Mouse (Mus musculus) cerebellum, adult 8-10 months (tissue): ENCODE measurements around the gene Cyp2d9.
"Not testable (repeated sequence)": the region's sequence is repeated elsewhere in the genome, so short reads cannot be mapped to it uniquely, and the experiment has no call there.

ENCODE experiments used
- DNase-seq: peaks from one replicate; pipeline ENCODE4 v3.0.0; 2022

Gene Cyp2d9

DNA sequence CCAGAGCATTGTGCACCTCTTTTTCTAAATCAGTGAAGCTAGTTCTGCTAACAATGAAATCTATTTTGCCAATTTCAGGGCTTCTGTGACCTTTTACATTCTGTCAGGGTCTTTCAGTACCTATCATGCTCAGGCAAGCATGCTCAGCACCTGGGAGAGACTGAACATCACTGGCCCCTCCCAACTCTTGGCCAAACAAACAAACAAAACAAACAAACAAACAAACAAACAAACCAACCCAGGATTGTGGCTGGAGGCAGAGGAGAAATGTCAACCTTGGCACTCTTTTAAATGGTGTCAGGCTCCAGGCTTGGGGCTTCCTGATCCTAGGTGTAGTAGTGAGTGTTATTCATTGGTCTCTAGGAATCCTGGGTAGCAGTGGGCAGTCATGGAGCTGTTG lies at the start of gene Cyp2d9:
TSS of gene Cyp2d9 (plus strand) at position 301 of the 400 bp plus-strand sequence.
- no peak for DNase-seq

GRCm38 (mm10) chr15:82385729-82386128 lies 47.5 kb upstream of the Cyp2d9 start:
- no peak for DNase-seq

- not testable (repeated sequence) for DNase-seq
These were observed 43.3 kb upstream of the Cyp2d9 start for GRCm38 (mm10) chr15:82389916-82390315.

DNA sequence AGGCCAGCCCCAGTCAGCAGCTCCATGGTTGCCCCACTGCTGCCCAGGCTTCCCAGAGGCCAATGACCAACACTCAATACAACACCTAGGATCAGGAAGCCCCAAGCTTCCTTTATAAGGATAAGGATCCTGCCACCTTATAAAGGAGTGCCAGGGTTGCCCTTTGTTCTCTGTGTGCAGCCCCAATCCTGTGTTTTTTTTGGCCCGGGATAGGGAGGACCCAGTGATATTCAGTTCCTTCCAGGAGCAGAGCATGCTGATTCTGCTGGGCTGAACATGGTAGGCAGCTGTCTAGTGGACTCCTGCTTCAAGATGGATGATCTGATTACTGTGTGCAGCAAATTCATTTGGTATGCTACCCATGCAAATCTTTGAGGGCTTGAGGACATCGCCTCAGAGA lies 39.3 kb upstream of the Cyp2d9 start, which contains the start of gene Cyp2d11:
TSS of gene Cyp2d11 (minus strand) at position 101 of the 400 bp plus-strand sequence.
- DNase-seq: not testable (repeated sequence)

DNA sequence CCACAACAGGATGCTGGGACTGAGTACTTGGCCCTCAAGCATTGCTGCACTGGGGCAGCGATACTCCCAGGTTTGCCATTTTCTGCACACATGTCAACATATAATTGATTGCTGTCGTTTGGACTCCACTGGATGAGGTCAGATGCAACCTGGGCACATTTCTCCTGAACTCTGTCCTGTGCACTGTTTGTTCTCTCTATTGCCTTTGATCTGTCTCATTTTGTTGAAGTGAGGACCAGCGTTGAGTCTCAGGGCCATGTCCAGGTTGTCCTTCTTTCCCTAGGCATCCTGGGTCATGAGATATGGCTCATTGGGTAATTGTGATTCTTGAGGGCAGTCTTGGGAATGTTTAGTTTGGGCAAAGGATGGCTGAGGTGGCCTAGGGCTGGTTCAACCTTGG lies 37.3 kb upstream of the Cyp2d9 start:
- DNase-seq: not testable (repeated sequence)

DNA sequence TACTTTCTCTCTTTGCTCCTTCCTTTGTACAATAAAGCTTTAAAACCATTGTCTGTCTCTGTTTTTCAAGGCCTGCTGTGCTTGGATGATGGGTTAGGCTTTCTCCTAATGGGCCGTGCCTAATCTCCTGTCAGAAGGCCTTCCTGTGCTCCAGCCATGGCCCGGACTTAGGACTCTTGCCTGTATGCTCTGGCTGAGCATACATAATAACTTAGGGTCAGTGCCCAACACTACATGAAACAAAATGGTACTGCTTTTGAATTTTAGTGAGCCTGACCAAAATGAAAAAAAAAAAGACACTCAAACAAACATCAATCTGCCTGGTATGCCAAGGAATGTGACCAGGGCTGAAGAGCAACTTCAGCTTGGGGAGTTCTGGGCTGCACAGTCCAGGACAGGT lies 31.7 kb upstream of the Cyp2d9 start:
- DNase-seq: no peak

DNA sequence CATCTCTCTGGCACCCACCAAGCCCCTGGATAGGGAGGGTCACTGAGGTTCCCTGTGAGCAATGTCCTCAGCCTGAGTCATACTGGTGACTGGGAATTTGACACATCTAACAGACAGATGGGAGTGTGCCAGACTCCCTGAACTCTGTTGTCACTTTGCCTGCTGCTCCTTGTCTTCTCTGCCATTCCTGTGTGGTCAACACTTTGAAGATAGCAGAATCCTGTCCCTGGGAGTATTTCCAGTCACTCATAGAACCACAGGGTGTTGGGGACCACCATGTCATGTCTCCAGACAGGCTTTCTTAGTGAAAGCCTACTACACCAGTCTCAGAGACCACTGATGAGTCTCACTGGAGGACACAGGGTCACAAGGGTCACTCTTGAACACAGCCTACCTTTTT lies 31.1 kb upstream of the Cyp2d9 start:
- DNase-seq: no peak

GRCm38 (mm10) chr15:82402741-82403140 lies 30.5 kb upstream of the Cyp2d9 start:
- no peak for DNase-seq

- DNase-seq: no peak
These were observed 29.6 kb upstream of the Cyp2d9 start for GRCm38 (mm10) chr15:82403606-82404005.

DNA sequence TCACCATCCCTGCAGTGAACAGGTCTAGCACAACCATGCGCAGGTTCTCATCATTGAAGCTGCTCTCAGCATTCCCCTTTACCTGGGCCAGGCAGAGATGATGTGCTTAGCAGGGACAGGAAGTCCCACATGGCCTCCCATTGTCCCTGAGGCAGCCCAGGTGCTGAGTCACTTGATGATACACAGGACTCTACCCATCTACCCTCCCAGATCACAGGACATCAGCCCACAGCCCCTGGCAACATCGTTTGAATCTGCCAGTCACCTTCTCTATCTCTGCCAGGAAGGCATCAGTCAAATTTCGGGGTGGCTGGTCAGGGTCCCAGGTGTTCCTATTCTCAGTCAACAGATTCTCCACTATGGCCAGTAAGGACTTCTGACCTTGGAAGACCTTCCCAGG lies 29.1 kb upstream of the Cyp2d9 start:
- DNase-seq: no peak

DNA sequence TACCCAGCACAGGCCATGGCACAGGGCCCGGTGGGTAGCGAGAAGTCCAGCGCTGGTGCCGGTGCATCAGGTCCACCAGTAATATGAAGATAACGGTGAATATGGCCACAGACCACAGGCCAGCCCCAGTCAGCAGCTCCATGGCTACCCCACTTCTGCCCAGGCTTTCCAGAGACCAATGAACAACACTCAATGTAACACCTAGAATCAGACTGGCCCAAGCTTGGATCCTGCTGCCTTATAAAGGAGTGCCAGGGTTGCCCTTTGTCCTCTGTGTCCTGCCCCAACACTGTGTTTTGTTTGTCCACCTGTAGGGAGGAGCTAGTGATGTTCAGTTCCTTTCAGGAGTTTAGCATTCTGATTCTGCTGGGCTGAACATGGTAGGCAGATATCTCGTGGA lies 26.3 kb upstream of the Cyp2d9 start, which contains the start of gene Cyp2d10:
TSS of gene Cyp2d10 (minus strand) at position 215 of the 400 bp plus-strand sequence.
- no peak for DNase-seq

- no peak for DNase-seq
These were observed 25.7 kb upstream of the Cyp2d9 start for GRCm38 (mm10) chr15:82407536-82407935.

GRCm38 (mm10) chr15:82416797-82417789 lies 16.1 kb upstream of the Cyp2d9 start:
- peak; percentile 87 for DNase-seq

GRCm38 (mm10) chr15:82418616-82419015 lies 14.6 kb upstream of the Cyp2d9 start:
- DNase-seq: no peak

DNA sequence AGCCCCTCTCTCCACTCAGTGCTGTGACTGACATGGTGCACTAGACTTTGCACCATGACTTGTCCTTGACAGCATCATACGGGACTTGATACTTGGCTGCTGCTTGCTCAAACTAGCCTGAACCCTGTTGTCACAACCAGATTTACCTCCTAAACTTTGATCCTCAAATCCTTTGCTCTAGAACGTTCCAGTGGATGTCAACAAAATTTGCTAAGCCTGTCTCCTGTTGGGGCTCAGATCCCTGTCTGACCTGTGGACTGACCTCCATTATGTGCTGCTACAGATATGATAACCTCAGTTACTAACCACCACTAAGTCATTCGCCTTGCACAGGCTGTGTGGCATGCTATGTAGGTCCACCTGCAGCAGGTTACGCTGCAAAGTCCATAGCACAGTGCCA lies 10.3 kb upstream of the Cyp2d9 start:
- DNase-seq: no peak

DNA sequence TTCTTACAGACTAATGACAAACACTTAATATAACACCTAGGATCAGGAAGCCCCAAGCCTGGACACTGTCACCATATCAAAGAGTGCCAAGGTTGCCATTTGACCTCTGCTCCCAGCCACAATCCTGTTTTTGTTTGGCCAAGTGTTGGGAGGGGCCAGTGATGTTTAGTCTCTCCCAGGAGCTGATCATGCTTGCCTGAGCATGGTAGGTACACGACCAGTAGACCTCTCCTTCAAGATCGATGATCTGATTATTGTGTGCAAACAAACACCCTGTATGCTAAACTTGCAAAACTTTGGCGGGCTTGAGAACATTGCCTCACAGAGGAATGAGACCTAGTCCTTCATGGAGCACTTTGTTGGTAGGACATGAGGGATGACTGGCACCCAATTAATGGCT lies 9.8 kb upstream of the Cyp2d9 start:
- DNase-seq: no peak

- DNase-seq: no peak
These were observed 384 bp downstream of the Cyp2d9 start for GRCm38 (mm10) chr15:82433621-82434020.

DNA sequence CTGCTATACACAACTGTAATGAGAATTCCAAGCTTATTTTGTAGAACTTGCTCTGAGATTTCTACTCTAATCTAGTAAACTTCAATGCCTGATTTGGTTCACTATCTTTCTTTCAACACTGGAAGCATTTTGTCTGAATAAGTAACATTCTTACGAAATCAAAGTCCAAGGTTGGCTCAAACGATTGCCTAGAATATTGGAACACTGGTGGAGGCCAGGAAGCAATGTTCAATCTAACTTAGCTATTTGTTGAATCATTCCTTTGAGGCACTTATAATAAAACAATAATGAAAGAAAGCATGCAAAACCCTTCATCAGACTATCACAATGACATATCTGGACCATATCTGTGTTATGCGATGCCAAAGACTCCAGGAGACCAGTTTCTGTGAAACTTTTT lies 1.3 kb downstream of the Cyp2d9 start:
- DNase-seq: no peak

DNA sequence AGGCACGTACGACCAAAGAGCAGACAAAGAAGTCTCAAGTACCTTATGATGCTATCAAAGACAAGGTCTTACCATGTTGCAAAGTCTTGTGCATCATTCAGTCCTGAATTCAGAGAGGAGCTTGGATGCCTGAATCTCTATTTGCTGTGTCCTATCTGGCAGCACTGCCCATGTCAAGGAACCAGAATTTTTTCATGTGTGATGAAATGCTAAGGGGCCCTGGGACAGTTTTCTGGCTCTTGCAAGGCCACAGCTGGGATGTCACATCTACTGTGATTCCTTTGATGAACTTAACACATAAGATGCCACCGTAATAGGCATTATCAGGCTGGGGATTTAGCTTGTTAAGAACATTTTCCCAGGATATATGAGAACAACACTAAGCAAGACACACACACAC lies 1.8 kb downstream of the Cyp2d9 start:
- DNase-seq: no peak

GRCm38 (mm10) chr15:82435606-82436005 lies 2.4 kb downstream of the Cyp2d9 start:
- no peak for DNase-seq

DNA sequence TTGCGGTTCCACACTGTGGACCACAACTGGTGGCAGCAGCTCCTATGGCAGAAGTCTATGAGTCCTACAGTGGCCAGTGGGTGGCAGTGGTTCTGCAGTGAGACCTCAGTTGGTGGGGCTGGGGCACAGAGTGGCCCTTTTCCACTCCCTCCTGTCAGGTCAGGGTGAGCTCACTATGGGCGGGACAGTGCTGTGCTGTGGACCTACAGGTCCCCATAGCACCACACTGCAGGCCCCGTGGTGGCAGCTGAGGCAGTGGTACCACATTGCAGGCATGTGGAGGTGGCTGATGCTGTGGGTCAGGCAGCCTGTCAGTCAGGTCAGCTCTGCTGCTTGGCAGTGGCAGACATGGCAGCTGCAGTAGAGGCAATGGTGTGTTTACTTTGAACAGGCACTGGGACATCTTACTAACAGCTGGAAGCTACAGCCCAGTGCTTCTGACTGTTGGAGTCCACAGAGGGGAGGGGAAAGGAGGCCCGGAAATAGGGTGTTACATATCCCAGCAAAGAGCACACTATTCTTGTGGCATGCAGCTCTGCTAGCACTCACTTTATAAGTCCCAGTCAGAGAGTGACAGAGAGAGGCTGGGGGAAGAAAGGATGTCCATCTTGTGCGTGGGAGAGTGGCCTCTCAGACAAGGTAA lies 4.9 kb downstream of the Cyp2d9 start:
- no peak for DNase-seq

GRCm38 (mm10) chr15:82443658-82444057 lies 10.4 kb downstream of the Cyp2d9 start:
- DNase-seq: no peak

DNA sequence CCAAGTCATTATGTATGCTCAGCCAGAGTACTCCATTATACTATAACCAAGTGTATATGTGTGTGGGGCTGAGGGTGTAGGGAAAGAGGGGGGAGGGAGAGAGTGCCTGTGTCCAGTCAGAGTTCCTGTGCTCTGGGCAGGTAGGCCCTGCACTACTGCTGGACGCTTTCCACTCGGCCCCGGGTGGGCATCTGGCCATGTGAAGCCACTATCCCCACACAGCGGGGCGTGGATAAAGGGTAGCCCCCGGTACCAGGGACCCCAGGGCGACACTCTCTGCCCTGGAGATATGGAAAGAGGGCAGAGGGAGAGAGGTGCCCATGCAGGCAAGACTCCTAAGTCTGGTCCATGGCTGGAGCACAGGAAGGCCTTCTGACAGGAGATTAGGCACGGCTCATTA lies 12.0 kb downstream of the Cyp2d9 start:
- no peak for DNase-seq

DNA sequence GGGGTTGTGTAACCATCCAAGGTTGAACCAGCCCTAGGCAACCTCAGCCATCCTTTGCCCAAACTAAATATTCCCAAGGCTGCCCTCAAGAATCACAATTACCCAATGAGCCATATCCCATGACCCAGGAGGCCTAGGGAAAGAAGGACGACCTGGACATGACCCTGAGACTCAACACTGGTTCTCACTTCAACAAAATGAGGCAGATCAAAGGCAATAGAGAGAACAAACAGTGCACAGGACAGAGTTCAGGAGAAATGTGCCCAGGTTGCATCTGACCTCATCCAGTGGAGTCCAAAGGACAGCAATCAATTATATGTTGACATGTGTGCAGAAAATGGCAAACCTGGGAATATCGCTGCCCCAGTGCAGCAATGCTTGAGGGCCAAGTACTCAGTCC lies 16.8 kb downstream of the Cyp2d9 start:
- DNase-seq: not testable (repeated sequence)
